Mouse (Mus musculus) forebrain, embryonic 10.5 days (tissue): ENCODE results near the gene Gm17416. TPM values are rescaled to one million over a fixed set of nuclear protein-coding genes. Genes with fewer than 3 reads are reported as not detected.

Experiments
- DNase-seq: peaks from one replicate; pipeline ENCODE4 v3.0.0-alpha.2; 2017; ENCODE audit warnings: low spot score; ENCODE audit errors: extremely low spot score
- H3K27ac ChIP-seq: fragments of 300-500 bp; sonication (generic); 2 replicates; pipeline ENCODE4 v1.5.1; 2016; ENCODE audit warnings: mild to moderate bottlenecking
- H3K27me3 ChIP-seq: fragments of 300-500 bp; sonication (generic); 2 replicates; pipeline ENCODE4 v1.6.1; 2016; ENCODE audit warnings: mild to moderate bottlenecking; ENCODE audit not compliant: poor library complexity, severe bottlenecking
- H3K36me3 ChIP-seq: fragments of 300-500 bp; sonication (generic); replicated peaks from 2 replicates; pipeline ENCODE4 v1.6.1; 2016; ENCODE audit warnings: mild to moderate bottlenecking, moderate library complexity
- H3K4me1 ChIP-seq: fragments of 300-500 bp; sonication (generic); 2 replicates; pipeline ENCODE4 v1.6.1; 2016
- H3K4me3 ChIP-seq: fragments of 300-500 bp; sonication (generic); 2 replicates; pipeline ENCODE4 v1.5.1; 2016; ENCODE audit warnings: mild to moderate bottlenecking, moderate library complexity
- H3K9me3 ChIP-seq: fragments of 300-500 bp; sonication (generic); 2 replicates; pipeline ENCODE4 v1.6.1; 2016; ENCODE audit warnings: mild to moderate bottlenecking, moderate library complexity
- WGBS: fragments of 180-500 bp; shearing (Covaris S2); methylation state at CpG from one replicate; pipeline ENCODE4 v1.1.7; 2016; 5-methylcytosine and 5-hydroxymethylcytosine counted together
- polyA plus RNA-seq: library from polyadenylated mRNA; unstranded; fragments of >200 nt; fragmentation: Nextera tagmentation; extraction: Ambion mirVana; gene quantifications from 2 replicates; pipeline ENCODE4 v1.2.1, GENCODE M21; 2016

Gm17416 gene
- polyA plus RNA-seq, 1 experiment from 2014 or later, result not detected

GRCm38 (mm10) chr2:152615563-152615962, 46.4 kb downstream of the Gm17416 start:
- Histone ChIP-seq H3K4me1 (peaks cover 17% of the 10 kb centered on the region), H3K9me3 (no peaks in the 10 kb centered on the region), H3K36me3 (no peaks in the 10 kb centered on the region), H3K27ac (no peak overlapping the region), H3K4me3 (no peak overlapping the region), H3K27me3 (no peaks in the 10 kb centered on the region)
- WGBS, result 10% methylated on average over 7 of the region's 7 CpGs
- peak; percentile 50 for DNase-seq

GRCm38 (mm10) chr2:152616470-152616869, 47.3 kb downstream of the Gm17416 start:
- no peaks in the 10 kb centered on the region for H3K27me3 ChIP-seq
- DNase-seq, result no peak
- no peaks in the 10 kb centered on the region for H3K36me3 ChIP-seq
- H3K27ac ChIP-seq, result no peak overlapping the region
- no peaks in the 10 kb centered on the region for H3K9me3 ChIP-seq
- 84% methylated on average over 6 of the region's 6 CpGs for WGBS
- no peak overlapping the region for H3K4me3 ChIP-seq
- peaks cover 17% of the 10 kb centered on the region for H3K4me1 ChIP-seq

- Histone ChIP-seq H3K9me3 (no peaks in the 10 kb centered on the region), H3K27me3 (no peaks in the 10 kb centered on the region), H3K4me3 (no peak overlapping the region), H3K36me3 (no peaks in the 10 kb centered on the region), H3K27ac (no peak overlapping the region), H3K4me1 (peaks cover 10% of the 10 kb centered on the region)
- WGBS, result 58% methylated on average over 5 of the region's 5 CpGs
- no peak for DNase-seq
Observed at GRCm38 (mm10) chr2:152617374-152617773, 48.2 kb downstream of the Gm17416 start.

Other genes with a start within 250 kb of the Gm17416 start
- gene Rbck1, start 236.7 kb upstream of the Gm17416 start, polyA plus RNA-seq, result 98.1 and 98.2 TPM in 2 replicates
- 2.3 and 3.1 TPM in 2 replicates for gene Trib3, start 225.3 kb upstream of the Gm17416 start, polyA plus RNA-seq
- 1.1 and 2.4 TPM in 2 replicates for gene Nrsn2, start 192.7 kb upstream of the Gm17416 start, polyA plus RNA-seq
- 9.3 and 9.5 TPM in 2 replicates for gene Sox12, start 171.3 kb upstream of the Gm17416 start, polyA plus RNA-seq
- gene Zcchc3, start 154.3 kb upstream of the Gm17416 start, polyA plus RNA-seq, result 46.5 and 50.0 TPM in 2 replicates
- gene 6820408C15Rik, start 153.8 kb upstream of the Gm17416 start, polyA plus RNA-seq, result 0.76 and 1.0 TPM in 2 replicates
- not detected in 2 replicates for gene Defb23, start 104.7 kb upstream of the Gm17416 start, polyA plus RNA-seq
- gene Defb20, start 92.3 kb upstream of the Gm17416 start, polyA plus RNA-seq, result not detected in 2 replicates
- gene Defb22, start 79.2 kb upstream of the Gm17416 start, polyA plus RNA-seq, result not detected in 2 replicates
- not detected in 2 replicates for gene Defb26, start 57.6 kb upstream of the Gm17416 start, polyA plus RNA-seq
- gene Defb28, start 51.1 kb upstream of the Gm17416 start, polyA plus RNA-seq, result not detected in 2 replicates
- not detected in 2 replicates for gene Defb29, start 29.2 kb upstream of the Gm17416 start, polyA plus RNA-seq
- not detected in 2 replicates for gene Defb21, start 3.4 kb downstream of the Gm17416 start, polyA plus RNA-seq
- not detected in 2 replicates for gene Defb19, start 11.0 kb downstream of the Gm17416 start, polyA plus RNA-seq
- gene Defb45, start 30.1 kb downstream of the Gm17416 start, polyA plus RNA-seq, result not detected in 2 replicates
- gene Defb36, start 35.0 kb downstream of the Gm17416 start, polyA plus RNA-seq, result not detected in 2 replicates
- gene Defb25, start 53.7 kb downstream of the Gm17416 start, polyA plus RNA-seq, result not detected in 2 replicates
- gene Rem1, start 57.6 kb downstream of the Gm17416 start, polyA plus RNA-seq, result 0.16 and 0.18 TPM in 2 replicates
- gene H13, start 100.1 kb downstream of the Gm17416 start, polyA plus RNA-seq, result 90.7 and 93.2 TPM in 2 replicates
- gene Mcts2, start 117.7 kb downstream of the Gm17416 start, polyA plus RNA-seq, result 39.1 and 40.3 TPM in 2 replicates
- 57.5 and 61.1 TPM in 2 replicates for gene Id1, start 166.9 kb downstream of the Gm17416 start, polyA plus RNA-seq
- 3.0 and 4.2 TPM in 2 replicates for gene Cox4i2, start 184.8 kb downstream of the Gm17416 start, polyA plus RNA-seq